Mouse (Mus musculus): ENCODE measurements around the gene Rangap1. TPM values are rescaled to one million over a fixed set of nuclear protein-coding genes. Genes with fewer than 3 reads are reported as not detected.
"Not testable (repeated sequence)": the region's sequence is repeated elsewhere in the genome, so short reads cannot be mapped to it uniquely, and the experiment has no call there.

The Rangap1 gene
- polyA plus RNA-seq, 2 experiments = 74.3 to 83.7 TPM

DNA sequence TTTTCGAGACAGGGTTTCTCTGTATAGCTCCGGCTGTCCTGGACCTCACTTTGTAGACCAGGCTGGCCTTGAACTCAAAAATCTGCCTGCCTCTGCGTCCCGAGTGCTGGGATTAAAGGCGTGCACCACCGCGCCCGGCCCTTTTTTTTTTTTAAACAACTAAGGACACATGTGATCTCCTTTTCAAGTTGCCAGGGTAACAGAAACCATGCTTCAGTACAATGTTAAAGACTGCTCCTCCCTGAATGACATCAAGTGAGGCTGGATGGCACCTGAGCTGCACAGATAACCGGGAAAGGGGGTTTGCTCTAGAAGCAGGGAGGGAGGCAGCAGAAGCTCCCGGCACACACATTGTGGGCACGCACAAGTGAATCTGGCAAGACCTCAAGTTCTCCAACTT, 36.3 kb downstream of the Rangap1 start:
- H3K9me3 ChIP-seq (ENCODE audit: control insufficient read depth, low read length) = no peaks in the 10 kb centered on the region
- WGBS = 92% methylated on average over 11 of the region's 11 CpGs
- H3K27me3 ChIP-seq (ENCODE audit: control insufficient read depth, insufficient read depth, low read length) = no peaks in the 10 kb centered on the region
- H3K36me3 ChIP-seq (ENCODE audit: control insufficient read depth, insufficient read depth, low read length) = peaks cover 94% of the 10 kb centered on the region
- H3K9ac ChIP-seq (ENCODE audit: low read depth, low read length, severe bottlenecking) = no peak overlapping the region
- no peak for DNase-seq (ENCODE audit: low spot score)
- H3K4me1 ChIP-seq (ENCODE audit: control insufficient read depth, insufficient read depth, low read length) = no peaks in the 10 kb centered on the region
- H3K4me3 ChIP-seq (replicated peaks; ENCODE audit: low read length) = no peak overlapping the region
- H3K27ac ChIP-seq (replicated peaks; ENCODE audit: low read depth, low read length) = no peak overlapping the region
- H3K4me2 ChIP-seq (replicated peaks; ENCODE audit: low read depth, low read length, severe bottlenecking) = no peak overlapping the region
- TF ChIP-seq POLR2A (IDR thresholded peaks at IDR 0.05; ENCODE audit: borderline replicate concordance, extremely low read depth, insufficient read depth, insufficient read length) = no peak
- ATAC-seq (ENCODE audit: low FRiP score, low read depth) = no peak

DNA sequence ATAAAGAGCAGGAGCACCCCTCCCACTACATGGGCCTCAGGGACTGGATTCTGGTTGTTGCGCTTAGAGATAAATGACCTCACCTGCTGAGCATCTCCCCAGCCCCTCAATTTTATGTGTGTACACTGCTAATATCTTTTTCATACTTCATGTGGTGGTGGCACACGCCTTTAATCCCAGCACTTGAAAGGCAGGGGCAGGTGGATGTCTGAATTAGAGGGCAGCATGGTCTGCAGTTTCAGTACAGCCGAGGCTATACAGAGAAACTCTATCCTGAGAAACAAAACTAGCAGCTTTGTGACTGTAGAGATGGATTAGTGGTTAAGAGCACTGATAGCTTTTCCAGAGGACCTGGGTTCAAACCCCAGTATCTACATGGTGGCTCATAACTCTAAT, 42.2 kb downstream of the Rangap1 start:
- WGBS = 86% methylated on average over 3 of the region's 3 CpGs
- H3K9ac ChIP-seq (ENCODE audit: low read depth, low read length, severe bottlenecking) = no peak overlapping the region
- no peak overlapping the region for H3K27ac ChIP-seq (replicated peaks; ENCODE audit: low read depth, low read length)
- H3K9me3 ChIP-seq (ENCODE audit: control insufficient read depth, low read length) = no peaks in the 10 kb centered on the region
- H3K27me3 ChIP-seq (ENCODE audit: control insufficient read depth, insufficient read depth, low read length) = no peaks in the 10 kb centered on the region
- peaks cover 49% of the 10 kb centered on the region for H3K36me3 ChIP-seq (ENCODE audit: control insufficient read depth, insufficient read depth, low read length)
- TF ChIP-seq POLR2A (IDR thresholded peaks at IDR 0.05; ENCODE audit: borderline replicate concordance, extremely low read depth, insufficient read depth, insufficient read length) = no peak
- DNase-seq (ENCODE audit: low spot score) (no peak), ATAC-seq (ENCODE audit: low FRiP score, low read depth) (peak; percentile 34; the same call in 1 of the 2 replicates)
- H3K4me1 ChIP-seq (ENCODE audit: control insufficient read depth, insufficient read depth, low read length) = no peaks in the 10 kb centered on the region
- H3K4me3 ChIP-seq (replicated peaks; ENCODE audit: low read length) = no peak overlapping the region
- no peak overlapping the region for H3K4me2 ChIP-seq (replicated peaks; ENCODE audit: low read depth, low read length, severe bottlenecking)

- H3K36me3 ChIP-seq (ENCODE audit: control insufficient read depth, insufficient read depth, low read length) = peaks cover 43% of the 10 kb centered on the region
- no peak overlapping the region for H3K9ac ChIP-seq (ENCODE audit: low read depth, low read length, severe bottlenecking)
- no peak; the same call in 1 of the 2 replicates for ATAC-seq (ENCODE audit: low FRiP score, low read depth)
- no peak overlapping the region for H3K27ac ChIP-seq (replicated peaks; ENCODE audit: low read depth, low read length)
- 89% methylated on average over 13 of the region's 13 CpGs for WGBS
- H3K4me2 ChIP-seq (replicated peaks; ENCODE audit: low read depth, low read length, severe bottlenecking) = no peak overlapping the region
- H3K4me1 ChIP-seq (ENCODE audit: control insufficient read depth, insufficient read depth, low read length) = no peaks in the 10 kb centered on the region
- no peak for TF ChIP-seq POLR2A (IDR thresholded peaks at IDR 0.05; ENCODE audit: borderline replicate concordance, extremely low read depth, insufficient read depth, insufficient read length)
- H3K4me3 ChIP-seq (replicated peaks; ENCODE audit: low read length) = no peak overlapping the region
- H3K27me3 ChIP-seq (ENCODE audit: control insufficient read depth, insufficient read depth, low read length) = no peaks in the 10 kb centered on the region
- DNase-seq (ENCODE audit: low spot score) = no peak
- H3K9me3 ChIP-seq (ENCODE audit: control insufficient read depth, low read length) = no peaks in the 10 kb centered on the region
Measured at GRCm38 (mm10) chr15:81702306-81703093, 42.8 kb downstream of the Rangap1 start.

DNA sequence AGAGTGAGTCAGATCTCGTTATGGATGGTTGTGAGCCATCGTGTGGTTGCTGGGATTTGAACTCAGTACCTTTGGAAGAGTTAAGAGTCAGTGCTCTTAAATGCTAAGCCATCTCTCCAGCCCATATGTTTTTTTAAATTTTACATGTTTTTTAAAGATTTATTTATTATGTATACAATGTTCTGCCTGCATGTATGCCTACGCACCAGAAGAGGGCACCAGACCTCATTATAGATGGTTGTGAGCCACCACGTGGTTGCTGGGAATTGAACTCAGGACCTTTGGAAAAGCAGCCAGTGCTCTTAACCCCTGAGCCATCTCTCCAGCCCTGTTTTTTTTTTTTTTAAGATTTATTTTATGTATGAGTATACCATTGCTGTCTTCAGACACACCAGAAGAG, 44.0 kb downstream of the Rangap1 start:
- ATAC-seq (ENCODE audit: low FRiP score, low read depth); H3K4me1 ChIP-seq (ENCODE audit: control insufficient read depth, insufficient read depth, low read length); H3K27me3 ChIP-seq (ENCODE audit: control insufficient read depth, insufficient read depth, low read length); H3K27ac ChIP-seq (replicated peaks; ENCODE audit: low read depth, low read length); H3K9me3 ChIP-seq (ENCODE audit: control insufficient read depth, low read length); H3K9ac ChIP-seq (ENCODE audit: low read depth, low read length, severe bottlenecking); H3K4me3 ChIP-seq (replicated peaks; ENCODE audit: low read length); H3K4me2 ChIP-seq (replicated peaks; ENCODE audit: low read depth, low read length, severe bottlenecking); DNase-seq (ENCODE audit: low spot score): not testable (repeated sequence)
- H3K36me3 ChIP-seq (ENCODE audit: control insufficient read depth, insufficient read depth, low read length) = peaks cover 33% of the 10 kb centered on the region
- WGBS = 75% methylated on average over 4 of the region's 4 CpGs

DNA sequence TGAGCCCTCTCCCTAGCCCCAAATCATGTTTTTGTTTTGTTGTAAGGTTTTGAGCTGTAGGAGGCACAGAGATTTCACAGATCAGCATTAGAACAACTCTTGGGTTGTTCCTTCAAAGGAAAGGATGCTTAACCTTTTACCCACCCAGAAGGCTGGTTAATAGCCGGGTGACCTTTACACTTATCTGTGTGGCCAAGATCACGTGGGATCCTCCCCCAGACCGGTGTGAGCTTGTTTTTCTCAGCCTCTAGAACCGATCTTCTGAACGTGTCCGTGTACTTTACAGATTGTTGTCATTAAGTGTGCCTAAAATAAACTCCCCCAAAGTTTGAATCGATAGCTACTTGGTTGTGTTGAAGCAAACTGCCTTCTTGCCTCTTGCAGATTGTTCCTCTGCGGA, 44.7 kb downstream of the Rangap1 start:
- Histone ChIP-seq H3K4me2 (replicated peaks; ENCODE audit: low read depth, low read length, severe bottlenecking) (no peak overlapping the region), H3K36me3 (ENCODE audit: control insufficient read depth, insufficient read depth, low read length) (peaks cover 26% of the 10 kb centered on the region), H3K27ac (replicated peaks; ENCODE audit: low read depth, low read length) (no peak overlapping the region), H3K4me3 (replicated peaks; ENCODE audit: low read length) (no peak overlapping the region), H3K4me1 (ENCODE audit: control insufficient read depth, insufficient read depth, low read length) (no peaks in the 10 kb centered on the region), H3K9me3 (ENCODE audit: control insufficient read depth, low read length) (no peaks in the 10 kb centered on the region), H3K27me3 (ENCODE audit: control insufficient read depth, insufficient read depth, low read length) (no peaks in the 10 kb centered on the region), H3K9ac (ENCODE audit: low read depth, low read length, severe bottlenecking) (no peak overlapping the region)
- WGBS = 79% methylated on average over 8 of the region's 8 CpGs
- ATAC-seq (ENCODE audit: low FRiP score, low read depth) (no peak), DNase-seq (ENCODE audit: low spot score) (no peak)
- no peak for TF ChIP-seq POLR2A (IDR thresholded peaks at IDR 0.05; ENCODE audit: borderline replicate concordance, extremely low read depth, insufficient read depth, insufficient read length)

All from limb, embryonic 14.5 days (tissue).